Mouse (Mus musculus): Measurements from ENCODE around the gene Gk5.

Gk5 gene

GRCm38 (mm10) chr9:96219114-96219669 lies 100.0 kb downstream of the Gk5 start:
- Histone ChIP-seq H3K36me3 (ENCODE audit: insufficient read depth, low read length) (peaks cover 30% of the 10 kb centered on the region), H3K4me3 (replicated peaks; ENCODE audit: low read length) (no peak overlapping the region), H3K9me3 (ENCODE audit: low read length) (no peaks in the 10 kb centered on the region), H3K4me1 (replicated peaks; ENCODE audit: low read depth, low read length) (peaks cover 18% of the 10 kb centered on the region), H3K27me3 (ENCODE audit: insufficient read depth, low read length) (no peaks in the 10 kb centered on the region)
- no peak for TF ChIP-seq CTCF (conservative IDR thresholded peaks at IDR 0.05; ENCODE audit: low read length)
- TF ChIP-seq NANOG (IDR thresholded peaks at IDR 0.05; ENCODE audit: borderline replicate concordance, low read length) = no peak
- TF ChIP-seq POU5F1 (IDR thresholded peaks at IDR 0.05; ENCODE audit: borderline replicate concordance, low read length) = no peak

GRCm38 (mm10) chr9:96220419-96220818 lies 101.3 kb downstream of the Gk5 start:
- no peak for TF ChIP-seq POU5F1 (IDR thresholded peaks at IDR 0.05; ENCODE audit: borderline replicate concordance, low read length)
- TF ChIP-seq CTCF (conservative IDR thresholded peaks at IDR 0.05; ENCODE audit: low read length) = no peak
- TF ChIP-seq NANOG (IDR thresholded peaks at IDR 0.05; ENCODE audit: borderline replicate concordance, low read length) = no peak
- no peaks in the 10 kb centered on the region for H3K9me3 ChIP-seq (ENCODE audit: low read length)
- peaks cover 20% of the 10 kb centered on the region for H3K4me1 ChIP-seq (replicated peaks; ENCODE audit: low read depth, low read length)
- H3K4me3 ChIP-seq (replicated peaks; ENCODE audit: low read length) = no peak overlapping the region
- peaks cover 18% of the 10 kb centered on the region for H3K36me3 ChIP-seq (ENCODE audit: insufficient read depth, low read length)
- no peaks in the 10 kb centered on the region for H3K27me3 ChIP-seq (ENCODE audit: insufficient read depth, low read length)

GRCm38 (mm10) chr9:96223302-96223701 lies 104.1 kb downstream of the Gk5 start:
- H3K9me3 ChIP-seq (ENCODE audit: low read length) = no peaks in the 10 kb centered on the region
- H3K36me3 ChIP-seq (ENCODE audit: insufficient read depth, low read length) = peaks cover 7% of the 10 kb centered on the region
- peaks cover 44% of the 10 kb centered on the region for H3K4me1 ChIP-seq (replicated peaks; ENCODE audit: low read depth, low read length)
- no peak overlapping the region for H3K4me3 ChIP-seq (replicated peaks; ENCODE audit: low read length)
- TF ChIP-seq CTCF (conservative IDR thresholded peaks at IDR 0.05; ENCODE audit: low read length) (no peak), POU5F1 (IDR thresholded peaks at IDR 0.05; ENCODE audit: borderline replicate concordance, low read length) (no peak), NANOG (IDR thresholded peaks at IDR 0.05; ENCODE audit: borderline replicate concordance, low read length) (no peak)
- H3K27me3 ChIP-seq (ENCODE audit: insufficient read depth, low read length) = no peaks in the 10 kb centered on the region

GRCm38 (mm10) chr9:96228285-96228684 lies 109.1 kb downstream of the Gk5 start:
- Histone ChIP-seq H3K4me1 (replicated peaks; ENCODE audit: low read depth, low read length) (peaks cover 86% of the 10 kb centered on the region), H3K4me3 (replicated peaks; ENCODE audit: low read length) (no peak overlapping the region), H3K27me3 (ENCODE audit: insufficient read depth, low read length) (no peaks in the 10 kb centered on the region), H3K36me3 (ENCODE audit: insufficient read depth, low read length) (no peaks in the 10 kb centered on the region), H3K9me3 (ENCODE audit: low read length) (no peaks in the 10 kb centered on the region)
- no peak for TF ChIP-seq POU5F1 (IDR thresholded peaks at IDR 0.05; ENCODE audit: borderline replicate concordance, low read length)
- TF ChIP-seq CTCF (conservative IDR thresholded peaks at IDR 0.05; ENCODE audit: low read length) = no peak
- TF ChIP-seq NANOG (IDR thresholded peaks at IDR 0.05; ENCODE audit: borderline replicate concordance, low read length) = no peak

- H3K9me3 ChIP-seq (ENCODE audit: low read length) = no peaks in the 10 kb centered on the region
- H3K4me3 ChIP-seq (replicated peaks; ENCODE audit: low read length) = no peak overlapping the region
- no peaks in the 10 kb centered on the region for H3K27me3 ChIP-seq (ENCODE audit: insufficient read depth, low read length)
- H3K4me1 ChIP-seq (replicated peaks; ENCODE audit: low read depth, low read length) = peaks cover 85% of the 10 kb centered on the region
- peak; percentile 79 for TF ChIP-seq POU5F1 (IDR thresholded peaks at IDR 0.05; ENCODE audit: borderline replicate concordance, low read length)
- no peak for TF ChIP-seq CTCF (conservative IDR thresholded peaks at IDR 0.05; ENCODE audit: low read length)
- peak; percentile 94 for TF ChIP-seq NANOG (IDR thresholded peaks at IDR 0.05; ENCODE audit: borderline replicate concordance, low read length)
- peaks cover under 1% of the 10 kb centered on the region; the same call in 1 of the 2 replicates for H3K36me3 ChIP-seq (ENCODE audit: insufficient read depth, low read length)
Measured at GRCm38 (mm10) chr9:96230271-96230670, 111.1 kb downstream of the Gk5 start.

Measured in E14TG2a.4 (cell line).